Mouse (Mus musculus) layer of hippocampus, adult 18-20 months (tissue): ENCODE results near the gene Cblb. TPM values are rescaled to one million over a fixed set of nuclear protein-coding genes. Genes with fewer than 3 reads are reported as not detected.

Source experiments
- DNase-seq, 2 experiments: peaks; one replicate each; pipeline ENCODE4 v3.0.0; 2022; ENCODE audit warnings: low spot score in 2 of 2
- total RNA-seq, 2 experiments: library from RNA; stranded (reverse); gene quantifications; 2 replicates each; pipeline ENCODE4 v1.2.3; 2021

Gene Cblb
- total RNA-seq, 2 experiments from 2014 or later, result 35.2 to 35.3 TPM

DNA sequence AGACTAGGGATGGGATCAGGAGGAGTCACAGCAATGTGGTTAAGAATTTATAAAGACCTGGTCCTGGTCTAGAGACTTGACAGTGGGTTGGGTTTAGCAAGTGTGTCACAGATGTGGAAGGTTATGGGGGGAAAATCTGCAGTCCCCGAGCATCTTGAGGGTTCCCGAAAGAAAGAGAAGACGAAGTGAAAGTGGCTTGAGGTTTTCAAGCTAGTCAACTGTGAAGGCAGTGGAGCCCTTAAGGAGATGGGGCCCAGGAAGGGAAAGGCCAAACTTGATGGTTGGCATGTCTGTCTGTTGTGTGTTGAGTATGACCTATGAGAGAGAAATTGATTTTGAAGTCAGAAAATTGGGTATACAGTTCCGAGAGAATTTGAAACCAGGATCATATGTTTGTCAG lies 7.3 kb downstream of the Cblb start:
- no peak for DNase-seq

DNA sequence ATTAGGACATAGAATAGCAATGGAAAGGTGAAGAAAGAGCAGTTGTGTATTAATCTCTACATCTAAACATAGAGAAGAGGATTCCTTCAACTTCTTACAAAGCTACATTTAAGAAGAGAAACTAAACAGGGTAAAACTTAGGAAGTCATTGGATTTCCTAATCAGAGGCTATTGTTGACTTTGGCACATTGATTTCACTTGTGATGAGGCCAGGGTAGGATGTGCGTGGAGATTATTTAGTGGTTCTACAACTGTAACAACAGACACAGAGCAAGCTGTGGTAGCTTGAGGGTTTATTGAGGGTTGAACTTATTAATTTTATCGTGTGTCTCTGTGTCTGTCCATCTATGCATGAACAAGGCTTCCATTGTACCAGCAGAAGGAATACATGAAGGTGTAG lies 7.8 kb downstream of the Cblb start:
- no peak for DNase-seq

DNA sequence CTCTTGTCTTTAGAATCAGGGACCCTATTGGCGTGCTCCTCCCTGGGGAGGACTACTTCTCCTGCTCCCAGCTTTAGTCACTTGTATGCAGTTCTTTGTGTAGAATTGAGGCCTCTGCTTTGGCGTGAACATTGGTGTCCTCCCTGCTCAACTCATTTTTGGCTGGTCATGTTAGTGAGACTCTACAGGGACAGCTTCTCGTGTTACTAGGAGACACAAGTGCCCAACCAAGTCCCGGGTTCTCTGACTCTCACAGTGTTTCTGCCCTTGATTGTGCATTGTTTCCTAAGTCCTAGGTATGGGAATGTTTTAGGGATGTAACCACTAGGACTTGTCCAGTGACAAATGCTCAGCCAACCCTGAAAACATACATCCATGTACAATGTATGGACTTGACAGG lies 9.9 kb downstream of the Cblb start:
- DNase-seq, result no peak

DNA sequence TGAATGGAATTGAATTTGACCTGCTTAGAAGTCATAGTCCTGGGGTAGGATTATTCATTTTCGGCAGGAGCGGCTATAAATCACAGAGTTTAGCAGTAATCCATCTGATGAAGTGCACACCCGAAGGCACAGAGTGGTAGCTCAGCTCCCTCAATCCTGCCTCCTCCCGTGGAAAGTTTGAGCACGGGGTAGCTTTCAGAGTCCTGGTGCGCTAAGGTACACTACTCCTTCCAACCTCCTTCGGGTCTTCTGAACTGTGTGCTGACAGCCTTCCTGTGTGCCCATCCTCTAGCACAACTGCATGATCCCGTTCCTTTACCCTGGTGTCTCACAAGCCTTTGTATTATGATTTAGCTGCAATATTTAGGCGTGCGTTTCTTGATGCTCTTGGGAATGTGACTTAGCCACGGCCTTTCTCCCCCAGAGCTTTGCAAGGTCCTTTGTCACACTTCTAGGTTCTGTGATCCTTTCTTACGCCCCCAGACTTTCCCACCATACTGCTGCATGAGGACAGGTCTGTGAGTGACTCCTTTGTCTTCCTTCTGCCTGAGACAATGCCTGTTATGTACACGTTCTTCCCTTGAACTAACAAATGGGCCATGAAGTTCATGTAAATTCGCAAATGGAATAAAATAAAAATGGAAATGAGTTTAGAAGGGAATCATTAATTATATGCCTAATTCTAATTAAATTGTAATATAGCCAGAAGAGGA lies 11.8 kb downstream of the Cblb start:
- no peak for DNase-seq

DNA sequence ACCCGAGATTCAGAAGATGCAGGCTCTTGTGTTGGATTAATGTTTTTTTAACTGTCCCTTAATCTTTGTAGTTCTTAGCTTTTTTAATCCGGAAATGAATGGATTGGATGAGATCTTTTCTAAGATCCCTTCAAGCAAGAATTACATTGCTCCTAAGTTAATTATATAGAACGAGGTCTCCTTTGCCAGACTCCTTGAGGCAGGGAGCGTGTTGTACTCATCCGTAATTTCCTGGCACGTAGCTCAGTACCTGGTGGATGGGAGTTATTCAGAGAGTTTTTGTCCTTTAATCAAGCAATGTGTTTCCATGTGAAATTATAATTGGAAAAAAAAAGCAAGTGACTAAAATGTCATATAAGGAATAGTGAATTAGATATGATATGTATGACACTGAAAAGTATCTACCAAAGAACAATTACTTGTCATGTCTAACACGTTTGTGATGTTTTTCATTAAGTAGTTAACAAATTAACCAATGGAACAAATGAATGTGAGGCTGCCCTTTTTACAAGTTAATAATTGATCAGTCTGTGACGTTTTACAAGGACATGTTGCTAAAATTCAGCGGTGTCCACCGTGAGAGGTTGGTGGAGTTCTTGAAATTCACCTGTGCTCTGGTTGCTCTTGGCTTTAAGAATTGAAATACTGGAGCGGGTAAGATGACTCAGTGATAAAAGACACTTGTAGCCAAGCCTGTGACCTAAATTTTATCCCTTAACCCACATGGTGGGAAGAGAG lies 12.5 kb downstream of the Cblb start:
- DNase-seq, result no peak

DNA sequence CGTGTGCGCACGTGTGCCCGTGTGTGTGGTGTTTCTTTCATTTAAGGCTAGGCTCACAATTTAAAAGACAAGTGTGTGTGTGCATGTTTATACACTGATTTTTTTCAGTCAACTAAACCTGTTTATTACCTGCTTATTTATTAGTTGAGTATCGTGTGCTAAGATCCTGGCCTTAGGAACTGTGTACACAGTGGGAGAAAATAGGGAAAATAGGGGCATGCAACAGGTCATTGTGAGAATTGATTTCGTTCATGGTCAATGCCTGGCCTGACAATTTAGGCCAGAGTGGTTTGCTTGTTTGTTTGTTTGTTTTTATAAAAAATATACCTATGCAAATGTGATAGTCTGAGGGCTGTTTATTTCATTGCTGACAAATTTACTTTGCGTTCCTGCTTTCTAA lies 13.5 kb downstream of the Cblb start:
- no peak for DNase-seq

DNA sequence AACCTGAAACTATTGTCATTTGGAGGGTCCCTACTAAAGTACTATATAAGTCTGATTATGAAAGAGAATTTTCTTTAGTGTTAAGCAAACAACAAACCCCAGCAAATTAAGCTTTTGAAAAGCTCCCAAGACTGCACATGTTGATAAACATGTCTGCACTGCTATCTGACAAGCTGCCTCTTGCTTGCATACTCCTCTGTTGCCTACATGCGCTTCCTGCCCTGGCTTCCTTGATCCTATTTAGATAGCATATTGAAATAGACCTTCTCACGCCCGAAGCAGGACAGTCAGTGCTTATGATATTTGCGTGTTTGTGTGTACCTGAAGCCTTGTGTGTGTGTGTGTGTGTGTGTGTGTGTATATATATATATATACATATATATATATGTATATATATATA lies 14.0 kb downstream of the Cblb start:
- no peak for DNase-seq

DNA sequence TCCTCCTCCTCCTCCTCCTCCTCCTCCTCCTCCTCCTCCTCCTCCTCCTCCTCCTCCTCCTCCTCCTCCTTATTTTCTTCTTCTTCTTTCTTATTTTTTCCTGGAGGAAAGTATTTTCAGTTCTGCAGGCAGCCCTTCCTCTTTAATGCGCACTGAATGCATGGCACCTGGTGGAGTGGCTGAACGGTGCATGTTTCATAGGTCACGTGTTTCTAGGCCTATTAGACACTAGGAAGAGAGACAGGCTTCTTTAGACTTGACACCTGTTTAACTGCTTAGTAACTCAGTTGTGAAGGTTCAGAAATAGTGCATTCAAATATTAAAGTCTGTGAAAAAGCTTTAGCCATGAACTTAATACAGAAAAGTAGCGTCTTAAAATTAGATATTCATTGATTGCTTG lies 15.4 kb downstream of the Cblb start:
- DNase-seq, result no peak

DNA sequence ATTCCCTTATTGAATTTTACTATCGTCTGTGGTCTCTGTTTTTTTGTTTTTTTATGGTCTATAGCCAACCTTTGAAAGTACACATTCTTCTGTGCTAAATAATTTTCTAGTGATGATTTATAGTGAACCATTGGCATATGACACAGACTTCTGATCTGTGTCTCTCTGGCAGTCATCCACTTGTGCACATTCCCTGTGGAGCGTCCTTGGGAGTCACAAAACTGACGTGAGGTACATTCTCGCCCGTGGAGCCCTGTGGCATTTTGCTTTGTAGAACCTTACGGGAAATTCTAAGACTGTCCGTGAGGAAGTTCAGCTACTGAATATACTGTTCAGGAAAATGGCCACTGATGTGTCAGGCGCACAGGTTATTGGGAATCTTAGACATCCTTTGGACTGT lies 20.1 kb downstream of the Cblb start:
- no peak for DNase-seq

DNA sequence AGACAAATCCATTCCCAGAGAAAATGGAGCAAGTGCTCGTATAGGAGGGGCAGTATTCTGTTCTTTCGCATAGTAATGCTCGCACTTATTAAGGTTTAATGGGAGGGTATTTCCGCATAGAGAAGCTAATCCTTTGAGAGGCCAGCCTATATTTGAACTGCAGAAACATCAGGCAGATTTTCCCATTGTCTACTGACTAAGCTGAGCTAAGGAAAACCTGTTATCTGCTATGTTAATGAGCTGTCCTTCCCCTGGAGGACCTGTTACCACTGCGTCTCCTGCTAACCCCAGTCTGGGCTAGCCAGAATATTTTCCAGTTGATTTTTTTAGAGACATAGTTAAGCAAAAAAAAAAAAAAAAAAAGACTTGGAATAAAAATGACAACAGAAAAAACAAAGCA lies 21.7 kb downstream of the Cblb start:
- DNase-seq, result no peak

DNA sequence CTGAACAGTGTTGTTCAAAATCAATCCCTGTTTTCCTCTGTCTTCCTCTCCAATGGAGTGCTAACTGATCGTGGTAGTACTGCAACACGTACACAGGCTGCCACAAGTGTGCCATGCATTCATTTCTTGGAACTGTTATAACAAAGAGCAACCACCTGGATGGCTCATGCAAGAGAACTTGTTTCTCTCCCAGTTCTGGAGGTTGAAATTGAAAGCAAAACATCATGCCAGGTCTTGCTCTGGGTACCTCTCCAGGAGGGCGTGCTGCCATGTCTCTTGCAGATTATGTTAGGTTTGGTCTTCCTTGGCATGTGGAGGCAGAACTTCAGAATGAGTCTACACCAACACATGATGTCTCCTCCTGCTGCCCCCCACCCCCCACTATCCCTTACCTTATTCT lies 24.2 kb downstream of the Cblb start:
- DNase-seq, result no peak

DNA sequence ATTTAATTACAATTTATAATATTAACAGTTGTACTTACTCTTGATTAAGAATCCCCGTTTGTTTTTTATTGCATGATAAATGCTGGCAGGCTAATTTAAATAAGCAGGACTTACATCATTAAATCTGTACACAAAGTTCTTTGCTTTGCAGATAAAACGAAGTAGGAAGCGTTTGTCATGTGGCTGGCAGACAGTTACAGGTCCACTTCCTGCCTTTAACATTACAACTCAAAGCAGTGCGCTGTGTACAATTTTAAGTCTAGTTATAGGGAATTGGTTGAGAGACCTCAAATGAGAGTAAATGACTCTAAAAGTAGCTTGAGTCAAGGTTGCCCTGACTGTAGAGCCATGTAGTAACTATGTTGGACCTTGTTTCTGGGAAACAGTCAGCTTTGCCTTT lies 25.1 kb downstream of the Cblb start:
- no peak for DNase-seq

DNA sequence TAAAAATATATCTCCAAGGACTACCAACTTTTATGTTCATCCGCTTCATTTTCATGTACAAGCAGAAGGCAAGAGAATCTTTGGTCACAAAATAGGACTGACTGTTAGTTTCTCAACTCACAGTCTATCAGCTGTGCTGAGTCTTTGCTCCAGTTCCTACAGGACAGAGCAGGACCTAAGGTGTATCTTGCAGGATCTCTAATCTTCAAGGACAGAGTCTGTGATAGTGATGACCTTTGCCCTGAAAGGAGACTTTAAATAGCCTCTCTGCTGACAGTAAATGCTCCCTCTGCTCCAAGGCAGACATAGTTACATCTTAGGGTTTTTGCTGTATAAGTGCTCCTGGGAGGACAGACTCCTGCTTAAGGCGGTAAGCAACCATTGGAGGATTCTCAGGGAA lies 26.3 kb downstream of the Cblb start:
- DNase-seq, result no peak

DNA sequence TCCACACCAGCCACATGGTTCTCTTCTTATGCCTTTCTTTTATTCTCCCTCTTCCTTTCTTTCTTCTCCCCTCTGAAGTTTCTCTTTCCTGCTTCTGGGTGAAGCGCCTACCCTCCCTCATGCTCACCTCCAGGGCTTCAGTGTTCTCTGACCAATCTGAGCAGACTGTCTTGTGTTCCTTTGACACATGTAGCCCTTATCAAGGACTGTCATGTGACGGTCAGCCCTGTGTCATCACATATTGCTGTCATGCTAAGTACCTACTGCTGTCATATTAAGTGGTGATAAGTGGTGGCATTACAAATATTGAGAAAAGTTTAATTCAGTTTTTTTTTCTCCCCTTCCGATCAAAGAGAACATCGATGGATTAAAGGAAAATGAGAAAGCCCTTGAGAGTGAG lies 28.5 kb downstream of the Cblb start:
- DNase-seq, result no peak

DNA sequence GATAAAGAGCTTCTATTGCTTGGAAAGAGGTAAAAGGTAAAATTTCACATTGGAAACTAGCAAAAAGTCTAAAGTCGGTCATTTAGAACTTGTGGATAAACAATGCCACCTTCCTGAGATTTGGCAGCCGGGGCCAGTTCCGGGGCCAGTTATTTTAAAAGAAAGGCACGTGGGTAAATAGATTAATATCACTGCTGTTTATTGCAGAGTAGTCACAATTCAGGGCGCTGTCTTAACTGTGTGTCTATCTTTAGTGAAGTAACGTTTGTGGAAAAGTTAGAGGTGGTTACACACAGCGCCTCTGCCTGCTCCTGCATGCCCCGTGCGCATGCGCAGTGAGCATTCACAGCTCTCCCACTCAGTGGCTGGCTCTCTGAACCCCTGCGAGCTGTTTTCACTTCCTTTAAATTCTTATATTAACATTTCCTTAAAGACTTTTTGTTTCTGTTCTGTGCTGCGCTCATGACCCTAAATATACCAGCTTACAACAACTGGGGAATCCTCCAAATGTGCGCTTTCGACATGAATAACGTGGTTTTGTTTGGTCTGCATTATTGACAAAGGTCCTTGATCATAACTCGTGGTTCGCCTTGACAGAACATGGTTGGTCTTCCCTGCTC lies 29.2 kb downstream of the Cblb start:
- DNase-seq, result peak; percentile 33 to 53

DNA sequence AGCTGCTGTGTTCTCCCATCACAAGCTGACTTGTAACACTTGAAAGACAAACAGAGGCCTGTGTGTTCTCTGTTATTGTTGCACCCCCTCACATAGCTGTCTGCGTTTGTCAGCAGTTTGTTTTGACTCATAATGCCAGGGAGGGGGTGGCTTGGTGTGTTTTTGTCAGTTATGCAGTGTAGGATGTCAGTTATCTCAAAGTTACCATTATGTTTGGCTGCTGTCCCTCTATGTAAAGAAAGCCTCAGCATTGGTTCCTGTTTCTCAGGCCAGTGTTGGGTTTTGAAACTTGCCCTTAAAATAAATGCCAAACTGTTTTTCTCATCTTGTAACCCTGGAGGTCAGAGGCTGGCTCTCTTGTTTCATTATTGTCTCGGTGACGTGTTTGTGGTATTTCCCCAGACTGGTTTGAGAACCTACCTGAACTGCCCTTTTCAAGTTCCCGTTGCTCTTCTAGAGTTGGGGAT lies 30.0 kb downstream of the Cblb start:
- peak; percentile 49 to 81 for DNase-seq

DNA sequence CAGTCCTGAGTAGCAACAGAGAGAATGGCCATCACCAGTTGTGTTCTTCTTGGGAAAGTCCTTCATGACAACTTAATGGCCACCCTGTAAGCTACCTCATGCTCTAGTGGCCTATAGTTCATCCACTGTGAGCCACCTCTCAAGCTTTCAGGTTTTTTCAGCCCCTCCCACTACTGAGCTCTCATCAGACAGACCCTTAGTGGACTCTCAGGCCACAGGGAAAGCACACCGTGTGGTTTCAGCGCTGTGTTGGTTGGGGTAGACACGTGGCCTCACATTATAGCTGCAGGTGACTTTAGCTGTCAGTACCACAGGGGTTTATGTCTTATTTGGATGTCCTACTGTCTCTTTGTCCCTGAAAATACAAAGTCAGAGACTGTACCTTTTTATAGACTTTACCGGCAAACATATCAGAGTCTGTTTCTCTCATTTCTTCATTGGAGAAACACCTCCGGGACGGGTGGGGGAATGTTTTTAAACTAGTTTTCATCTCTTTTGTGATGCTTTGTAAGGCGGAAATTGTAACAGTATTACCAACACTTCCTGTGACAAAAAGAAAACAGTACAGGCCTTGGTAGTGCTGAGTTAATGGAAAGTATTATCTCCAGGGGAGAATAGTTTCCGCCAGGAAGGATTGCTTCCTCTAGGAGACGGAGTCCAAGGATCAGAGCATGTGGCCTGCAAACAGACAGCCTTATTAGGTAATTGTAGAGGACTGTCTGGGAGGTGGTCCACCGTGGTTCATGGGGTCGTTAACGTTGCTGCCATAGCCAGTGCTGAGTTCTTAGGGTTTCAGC lies 33.5 kb downstream of the Cblb start:
- DNase-seq, result no peak

DNA sequence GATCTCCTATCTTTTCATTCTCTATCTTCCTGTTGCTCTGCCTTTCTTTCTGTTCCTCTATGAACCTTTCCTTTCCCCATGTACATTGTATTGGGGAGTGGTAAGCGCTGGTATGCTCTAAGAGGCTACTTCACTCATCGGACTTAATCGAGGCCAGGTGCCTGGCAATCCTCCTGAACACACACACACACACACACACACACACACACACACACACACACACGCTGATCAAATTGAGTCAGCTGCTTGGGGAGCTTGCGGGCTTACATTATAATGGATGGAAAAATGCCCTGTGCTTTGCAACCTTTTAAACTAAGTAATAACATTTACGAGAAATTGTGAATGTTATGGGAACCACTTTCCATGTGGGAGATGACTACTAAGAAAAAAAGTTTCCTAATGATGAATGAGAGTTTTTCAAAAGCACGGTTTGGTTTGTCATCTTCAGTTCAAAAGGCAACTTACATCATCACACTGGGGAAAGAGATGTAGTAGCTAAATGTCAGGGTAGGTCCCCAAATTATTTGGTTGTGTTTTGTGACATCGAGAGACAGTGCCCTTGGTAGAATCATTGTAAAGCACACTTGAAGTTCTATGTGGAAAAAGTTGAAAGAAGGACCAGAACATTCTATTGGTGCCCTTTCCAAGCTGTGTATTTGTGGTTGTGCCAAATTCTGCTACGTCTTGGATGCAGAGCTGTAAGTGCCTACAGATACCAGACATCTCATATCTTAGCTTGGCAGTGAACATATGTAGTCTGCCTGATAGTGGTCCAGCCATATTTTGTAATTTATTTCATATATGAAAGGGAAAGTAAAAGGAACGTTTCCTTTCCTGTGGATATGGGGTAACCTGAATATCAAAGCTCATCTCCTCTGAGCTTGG lies 36.8 kb downstream of the Cblb start:
- no peak for DNase-seq

DNA sequence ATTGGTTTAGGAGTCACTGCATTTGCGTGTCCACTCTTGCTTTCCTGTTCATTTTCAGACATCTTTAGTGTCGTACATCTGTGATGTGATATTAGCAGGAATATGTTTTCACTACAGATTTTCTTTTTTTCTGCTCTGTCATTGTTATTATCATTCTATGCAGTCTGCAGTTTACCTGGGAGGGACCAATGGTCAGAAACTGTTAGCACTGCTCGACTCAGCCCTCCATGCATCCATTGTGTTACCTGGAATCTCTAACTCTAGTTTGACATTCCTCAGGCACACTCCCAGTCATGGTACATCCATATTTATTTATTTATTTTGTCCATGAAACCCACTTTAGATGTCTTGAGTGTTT lies 37.5 kb downstream of the Cblb start:
- no peak for DNase-seq

DNA sequence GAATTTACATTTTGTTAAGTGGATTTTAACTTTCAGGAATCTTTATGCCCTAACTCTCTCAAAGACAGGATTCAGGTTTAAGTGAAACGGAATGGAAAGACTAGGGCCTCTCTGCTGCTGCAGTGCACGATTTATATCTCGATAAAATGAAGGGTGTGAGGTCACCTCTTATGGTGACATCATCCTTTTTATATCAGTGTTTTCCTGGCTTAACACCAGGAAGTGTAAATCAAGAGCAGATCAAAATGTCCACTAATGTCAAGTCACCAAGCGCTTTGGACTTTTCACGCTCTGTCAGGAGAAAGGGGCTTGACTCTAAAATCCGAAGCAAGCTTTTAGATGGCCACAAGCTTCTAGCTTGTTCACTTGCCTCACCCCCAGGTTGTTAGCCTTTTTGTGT lies 38.6 kb downstream of the Cblb start:
- DNase-seq, result no peak

DNA sequence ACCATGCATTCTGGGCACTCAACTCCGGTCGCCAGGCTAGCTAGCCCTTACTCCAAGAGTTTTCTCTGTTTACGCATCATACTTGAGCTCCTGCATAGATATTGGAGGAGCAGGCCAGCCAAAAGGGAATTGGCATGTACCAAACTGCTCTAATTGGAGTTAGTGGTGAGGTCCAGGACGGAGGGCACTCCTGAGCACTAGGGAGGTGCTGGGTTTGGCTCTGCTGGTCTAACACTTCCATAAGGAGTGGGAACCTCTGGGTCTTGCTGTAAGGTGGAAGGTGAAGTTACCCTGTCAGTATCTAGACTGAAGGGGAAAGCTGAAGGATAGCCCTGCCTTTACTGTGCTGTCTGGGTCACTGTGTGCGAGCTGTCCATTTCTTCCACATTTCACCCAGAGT lies 39.1 kb downstream of the Cblb start:
- DNase-seq, result no peak
